Mouse (Mus musculus) lung, adult 2 months (tissue): ENCODE measurements around the gene Ccdc40. TPM values are rescaled to one million over a fixed set of nuclear protein-coding genes. Genes with fewer than 3 reads are reported as not detected.
"Not testable (repeated sequence)": the region's sequence is repeated elsewhere in the genome, so short reads cannot be mapped to it uniquely, and the experiment has no call there.

Experiments used
- DNase-seq: peaks from one replicate; pipeline ENCODE4 v3.0.0; 2022
- H3K4me1 ChIP-seq: fragments of 200-500 bp; 2 replicates; pipeline ENCODE4 v1.6.1; 2011; ENCODE audit warnings: low read length; ENCODE audit not compliant: control insufficient read depth, insufficient read depth
- H3K4me3 ChIP-seq: fragments of 200-500 bp; replicated peaks from 2 replicates; pipeline ENCODE3; 2011; ENCODE audit warnings: low read depth, mild to moderate bottlenecking, control low read depth, low read length; ENCODE audit errors: extremely low read depth
- CTCF ChIP-seq: fragments of 200-500 bp; IDR thresholded peaks from 2 replicates; pipeline ENCODE4 v1.5.1; 2011; ENCODE audit warnings: mild to moderate bottlenecking, low read length, control low read depth; ENCODE audit not compliant: insufficient read depth
- POLR2A ChIP-seq: fragments of 200-500 bp; IDR thresholded peaks from 2 replicates; pipeline ENCODE4 v1.6.1; 2011; ENCODE audit warnings: low read depth, mild to moderate bottlenecking, control low read depth, low read length, borderline replicate concordance; ENCODE audit errors: extremely low read depth
- WGBS: fragments of 180-500 bp; shearing (Covaris S2); methylation state at CpG from one replicate; pipeline ENCODE4 v1.1.7; 2018; 5-methylcytosine and 5-hydroxymethylcytosine counted together
- polyA plus RNA-seq: library from polyadenylated mRNA; depleted of rRNA; stranded (reverse); fragments of >200 nt; gene quantifications from 2 replicates; pipeline ENCODE4 v1.2.3, GENCODE M21; 2012

The Ccdc40 gene
- polyA plus RNA-seq, 1 experiment: 9.7 TPM

- no peak for DNase-seq
- peaks cover 5% of the 10 kb centered on the region; the same call in 1 of the 2 replicates for H3K4me1 ChIP-seq
- H3K4me3 ChIP-seq: no peak overlapping the region
- WGBS: 44% methylated on average over 6 of the region's 6 CpGs
- TF ChIP-seq POLR2A (no peak), CTCF (no peak)
These were observed 38.9 kb downstream of the Ccdc40 start for GRCm38 (mm10) chr11:119267241-119267674.

- TF ChIP-seq POLR2A (peak; percentile 66; the same call in 1 of the 2 replicates), CTCF (peak; percentile 93)
- DNase-seq: peak; percentile 97
- peak within 1 kb of the TSS; percentile 72 for H3K4me3 ChIP-seq
- peaks cover 5% of the 10 kb centered on the region; the same call in 1 of the 2 replicates for H3K4me1 ChIP-seq
- 2% methylated on average over 52 of the region's 52 CpGs for WGBS
These were observed 39.6 kb downstream of the Ccdc40 start, which contains the start of gene Gaa for GRCm38 (mm10) chr11:119267768-119268556. Gene Gaa (plus strand): TSS chr11:119267887.

GRCm38 (mm10) chr11:119268557-119269195 is 40.3 kb downstream of the Ccdc40 start:
- Histone ChIP-seq H3K4me1 (peaks cover 5% of the 10 kb centered on the region; the same call in 1 of the 2 replicates), H3K4me3 (peak overlapping the region; percentile 22)
- no peak for TF ChIP-seq POLR2A
- no peak for TF ChIP-seq CTCF
- 74% methylated on average over 16 of the region's 16 CpGs for WGBS
- DNase-seq: peak; percentile 36

- 70% methylated on average over 3 of the region's 3 CpGs for WGBS
- DNase-seq, H3K4me1 ChIP-seq, H3K4me3 ChIP-seq: not testable (repeated sequence)
- TF ChIP-seq CTCF: 0 out of 2 replicates have a peak, but pooled peaks have one; percentile 15
These were observed 44.1 kb downstream of the Ccdc40 start for GRCm38 (mm10) chr11:119272492-119272891.

- TF ChIP-seq POLR2A (no peak), CTCF (0 out of 2 replicates have a peak, but pooled peaks have one; percentile 9)
- Histone ChIP-seq H3K4me3 (no peak overlapping the region), H3K4me1 (peaks cover 4% of the 10 kb centered on the region; the same call in 1 of the 2 replicates)
- WGBS: 88% methylated on average over 8 of the region's 8 CpGs
- no peak for DNase-seq
These were observed 45.0 kb downstream of the Ccdc40 start for GRCm38 (mm10) chr11:119273186-119273930.

DNA sequence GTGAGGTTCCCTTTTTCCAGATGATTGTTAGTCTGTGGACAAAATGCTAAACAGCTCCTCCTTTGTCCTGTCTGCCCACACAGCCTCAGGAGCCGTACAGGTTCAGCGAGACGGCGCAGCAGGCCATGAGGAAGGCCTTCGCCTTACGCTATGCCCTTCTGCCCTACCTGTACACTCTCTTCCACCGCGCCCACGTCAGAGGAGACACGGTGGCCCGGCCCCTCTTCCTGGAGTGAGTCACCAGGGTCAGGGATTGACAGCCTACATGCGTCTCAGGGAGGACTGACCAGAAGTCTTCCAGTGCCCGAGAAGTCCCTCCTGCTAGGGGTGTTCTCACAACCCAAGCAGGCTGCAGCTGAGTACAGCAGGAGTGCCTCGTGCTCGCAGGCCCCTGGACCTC is 52.7 kb downstream of the Ccdc40 start:
- no peak for TF ChIP-seq POLR2A
- TF ChIP-seq CTCF: no peak
- no peaks in the 10 kb centered on the region for H3K4me1 ChIP-seq
- H3K4me3 ChIP-seq: no peak overlapping the region
- WGBS: 85% methylated on average over 15 of the region's 15 CpGs
- DNase-seq: no peak

DNA sequence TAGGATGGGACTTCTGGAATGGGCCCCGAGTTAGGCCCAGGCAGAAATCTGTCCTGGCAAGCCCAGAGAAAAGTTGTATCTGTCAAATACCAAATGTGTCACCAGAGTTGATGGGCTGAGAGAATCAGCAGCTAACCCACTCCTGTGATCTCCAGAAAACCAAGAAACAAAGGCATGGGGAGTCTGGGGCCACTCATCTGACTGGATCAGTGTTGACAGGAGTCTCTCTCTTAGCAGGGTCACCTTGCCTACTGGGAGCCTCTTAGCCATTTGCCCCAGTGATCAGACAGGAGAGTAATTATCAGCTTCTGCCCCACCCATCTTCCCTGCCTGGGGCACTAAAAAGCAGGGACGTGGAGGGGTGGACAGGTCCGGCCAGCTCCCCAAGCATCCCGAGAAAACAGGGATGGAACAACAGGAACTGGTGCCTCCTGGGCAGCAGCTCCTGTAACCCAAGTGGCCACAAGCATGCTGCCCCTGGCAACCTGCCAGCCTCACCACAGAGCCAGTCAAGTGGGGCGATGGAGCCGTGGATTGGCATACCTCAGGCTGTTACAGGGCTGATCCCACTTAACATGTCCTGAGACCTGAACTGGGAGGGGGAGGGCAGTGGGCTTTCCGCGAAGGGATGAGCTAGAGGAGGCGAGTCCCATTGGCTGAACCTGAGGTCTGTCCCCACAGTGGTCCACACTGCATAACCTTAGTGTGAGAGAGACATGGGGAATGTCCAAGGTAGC is 57.6 kb downstream of the Ccdc40 start:
- peak; percentile 56 for DNase-seq
- Histone ChIP-seq H3K4me1 (no peaks in the 10 kb centered on the region; the same call in 1 of the 2 replicates), H3K4me3 (no peak overlapping the region)
- 54% methylated on average over 9 of the region's 9 CpGs for WGBS
- TF ChIP-seq POLR2A: no peak
- TF ChIP-seq CTCF: no peak

GRCm38 (mm10) chr11:119287207-119287992 is 59.0 kb downstream of the Ccdc40 start:
- Histone ChIP-seq H3K4me3 (no peak overlapping the region), H3K4me1 (no peaks in the 10 kb centered on the region; the same call in 1 of the 2 replicates)
- 82% methylated on average over 20 of the region's 20 CpGs for WGBS
- no peak for DNase-seq
- no peak for TF ChIP-seq POLR2A
- no peak for TF ChIP-seq CTCF

GRCm38 (mm10) chr11:119292861-119293260 is 64.5 kb downstream of the Ccdc40 start:
- H3K4me3 ChIP-seq, H3K4me1 ChIP-seq, DNase-seq: not testable (repeated sequence)
- 93% methylated on average over 8 of the region's 8 CpGs for WGBS
